Comparison of ENCODE assay signal across 25 mouse cellular contexts in genomic region chr2:51447616-51448015, GRCm38 (mm10).
"Had no signal": no experiment of that assay in that cellular context is flagged by ENCODE, and none has a peak within 500 bp of the region (broad histone marks: within the 10 kb centered on the region; RNA-seq: fewer than 3 reads in every experiment).

No protein-coding gene starts in this region.

- H3K9me3 ChIP-seq: hindbrain, embryonic 10.5 days; intestine, embryonic 15.5 days; limb, embryonic 10.5 days; liver, embryonic 13.5 days; liver, embryonic 15.5 days had no signal

- H3K4me3 ChIP-seq: heart, adult 2 months; heart, embryonic 12.5 days; hindbrain, embryonic 10.5 days; intestine, embryonic 15.5 days; layer of hippocampus, adult 2 months; left cerebral cortex, adult 2 months; limb, embryonic 10.5 days; limb, embryonic 12.5 days; liver, embryonic 13.5 days; liver, embryonic 15.5 days had no signal

- H3K27me3 ChIP-seq: heart, embryonic 12.5 days; intestine, embryonic 15.5 days; limb, embryonic 12.5 days; liver, embryonic 13.5 days; liver, embryonic 15.5 days had no signal

- H3K36me3 ChIP-seq: heart, embryonic 12.5 days; hindbrain, embryonic 10.5 days; intestine, embryonic 15.5 days; limb, embryonic 10.5 days; limb, embryonic 12.5 days; liver, embryonic 13.5 days; liver, embryonic 15.5 days had no signal

- H3K27ac ChIP-seq: heart, adult 2 months; hindbrain, embryonic 10.5 days; hindbrain, embryonic 14.5 days; intestine, embryonic 15.5 days; layer of hippocampus, adult 2 months; left cerebral cortex, adult 2 months; limb, embryonic 10.5 days; limb, embryonic 12.5 days; liver, embryonic 13.5 days; liver, embryonic 15.5 days had no signal

- DNase-seq: gastrocnemius, postnatal 10 days; gastrocnemius, postnatal 25 days; heart, adult 2 months; heart, postnatal 10 days; heart, postnatal 4 days; kidney, adult 18-20 months; kidney, adult 8-10 months; kidney, postnatal 10 days; kidney, postnatal 25 days; kidney, postnatal 4 days; liver; liver, embryonic 13.5 days had no signal

- H3K4me1 ChIP-seq: heart, embryonic 12.5 days; intestine, embryonic 15.5 days; limb, embryonic 10.5 days; limb, embryonic 12.5 days; liver, embryonic 13.5 days; liver, embryonic 15.5 days had no signal

- ATAC-seq: hindbrain, embryonic 16.5 days; inflammation-experienced regulatory T-cells, adult 6 months; intestine, embryonic 15.5 days; intestine, postnatal 0 days had no signal

- H3K9ac ChIP-seq: heart, embryonic 12.5 days; hindbrain, embryonic 14.5 days; intestine, embryonic 15.5 days; limb, embryonic 12.5 days; liver, embryonic 13.5 days; liver, embryonic 15.5 days had no signal

- H3K4me2 ChIP-seq: heart, embryonic 12.5 days; hindbrain, embryonic 14.5 days; intestine, embryonic 15.5 days; limb, embryonic 12.5 days; liver, embryonic 11.5 days; liver, embryonic 13.5 days; liver, embryonic 15.5 days had no signal
